Mouse (Mus musculus) gastrocnemius, adult 8-10 months (tissue): Measurements from ENCODE around the gene Nrg3. TPM values are rescaled to one million over a fixed set of nuclear protein-coding genes. Genes with fewer than 3 reads are reported as not detected.
"Not testable (repeated sequence)": the region's sequence is repeated elsewhere in the genome, so short reads cannot be mapped to it uniquely, and the experiment has no call there.

ENCODE experiments used
- DNase-seq, 2 experiments: peaks; one replicate each; pipeline ENCODE4 v3.0.0; 2022; ENCODE audit warnings: low spot score in 2 of 2
- total RNA-seq, 4 experiments: library from RNA; stranded (reverse); gene quantifications; 2 replicates each; pipeline ENCODE4 v1.2.4; 2022

Nrg3 gene
- total RNA-seq, 4 experiments from 2014 or later = not detected

- DNase-seq = no peak
Measured at GRCm38 (mm10) chr14:38630114-38630513, 842.8 kb downstream of the Nrg3 start.

- no peak for DNase-seq
Measured at GRCm38 (mm10) chr14:38629671-38630070, 843.2 kb downstream of the Nrg3 start.

DNA sequence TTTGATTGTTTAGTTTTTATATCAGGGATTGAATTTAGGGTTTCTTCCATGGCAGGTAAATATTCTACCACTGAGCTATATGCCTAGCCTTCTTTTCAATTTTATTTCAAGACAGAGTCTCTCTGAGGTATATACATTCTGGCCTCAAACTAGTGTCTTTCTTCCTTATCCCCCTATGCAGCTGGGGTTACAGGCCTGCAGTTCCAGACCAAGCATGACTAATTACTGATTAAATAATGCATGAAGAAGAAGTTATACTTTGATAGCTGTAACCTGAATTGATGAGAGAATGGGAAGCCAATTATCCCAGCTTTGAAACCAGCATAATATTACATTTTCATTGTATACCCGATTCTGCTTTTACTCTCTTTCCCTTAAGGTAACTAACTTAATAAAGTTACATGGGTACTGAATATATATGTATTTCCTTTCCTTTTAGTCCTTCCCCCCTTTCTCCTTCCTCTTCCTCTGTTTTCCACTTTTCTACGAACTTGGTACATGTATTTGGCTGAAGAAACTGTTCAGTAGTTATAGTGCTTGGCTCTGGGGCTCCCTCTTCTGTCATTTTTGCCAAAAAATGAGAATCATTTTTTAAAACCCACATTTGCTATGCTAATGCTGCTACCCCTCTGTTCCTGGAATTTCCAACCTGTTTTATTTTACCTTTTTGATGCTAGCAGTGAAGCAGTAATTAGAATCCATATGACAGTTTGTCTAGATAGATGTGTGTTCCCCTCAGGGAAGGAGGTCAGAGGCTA, 843.8 kb downstream of the Nrg3 start:
- no peak for DNase-seq

DNA sequence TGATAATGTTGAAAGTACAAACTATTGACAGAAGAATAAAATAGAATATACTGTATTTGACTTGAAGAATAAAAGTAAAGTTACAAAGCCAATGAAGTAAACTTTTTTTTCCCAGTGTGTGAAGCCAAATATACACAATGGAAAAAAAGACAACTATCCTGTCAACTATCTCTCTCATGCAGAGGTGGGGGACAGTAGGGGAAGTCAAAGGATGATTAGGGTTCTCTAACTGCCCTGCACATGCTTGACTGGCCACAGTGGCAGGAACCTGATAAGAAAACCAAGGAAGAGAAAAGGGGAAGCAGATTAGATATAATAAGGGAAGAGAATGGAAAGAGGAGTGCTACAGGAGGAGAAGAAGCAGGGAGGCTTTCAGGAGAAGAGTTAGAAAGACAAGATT, 855.9 kb downstream of the Nrg3 start:
- no peak for DNase-seq

DNA sequence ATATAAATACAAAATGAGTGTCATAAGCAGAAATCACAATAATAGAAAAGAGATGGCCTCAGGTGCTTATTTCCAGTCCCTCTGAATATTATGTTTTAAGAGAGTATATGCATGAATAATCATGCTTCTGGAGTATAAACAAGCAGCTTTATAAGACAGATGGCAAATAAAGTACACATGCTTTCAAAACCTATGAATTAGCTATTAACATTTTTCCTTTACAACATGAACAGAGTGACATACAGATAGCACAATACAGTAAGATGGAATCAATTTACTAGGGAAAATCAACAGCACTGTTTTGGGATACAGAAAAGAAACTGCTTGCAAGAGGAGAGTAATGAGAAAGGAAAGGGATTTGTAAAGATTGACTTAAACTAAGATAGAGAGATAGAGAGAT, 875.2 kb downstream of the Nrg3 start:
- no peak for DNase-seq

GRCm38 (mm10) chr14:38594297-38594696, 878.6 kb downstream of the Nrg3 start:
- DNase-seq = no peak

DNA sequence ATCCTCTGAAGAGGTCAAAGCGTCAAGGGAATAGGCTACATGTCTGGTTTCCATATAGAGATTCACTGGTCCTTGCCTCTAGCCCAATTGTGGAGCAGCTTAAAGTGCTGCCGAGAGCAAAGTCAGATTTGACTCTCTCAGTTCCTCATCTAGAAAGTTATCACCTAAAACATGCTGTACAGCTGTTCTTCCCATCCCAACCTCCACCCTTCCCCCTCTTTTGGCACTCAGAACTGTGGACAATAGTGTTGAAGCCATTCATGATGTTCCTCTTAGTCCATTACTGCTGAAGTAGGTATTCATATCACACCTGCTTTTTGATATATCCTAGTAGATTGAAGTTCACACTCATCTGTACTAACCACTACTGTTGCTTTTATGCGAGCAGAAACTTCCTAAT, 896.1 kb downstream of the Nrg3 start:
- DNase-seq = no peak

DNA sequence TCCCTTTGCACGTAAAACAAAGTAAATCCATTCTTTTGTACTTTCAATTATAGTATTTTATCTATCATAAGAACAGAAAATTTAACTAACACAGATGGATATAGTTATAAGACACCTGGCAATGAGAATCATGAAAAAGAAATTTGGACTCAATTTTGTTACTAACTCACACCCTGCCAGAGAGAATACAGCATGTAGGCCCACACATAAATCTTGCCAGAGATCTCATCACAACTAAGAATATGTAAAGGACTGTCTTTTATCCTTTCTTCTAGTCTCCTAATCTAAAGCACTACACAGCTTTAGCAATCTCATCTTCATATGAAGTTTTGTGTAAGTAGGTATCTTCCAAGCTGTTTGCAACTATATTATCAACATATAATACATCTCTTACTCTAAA, 904.7 kb downstream of the Nrg3 start:
- DNase-seq = no peak

DNA sequence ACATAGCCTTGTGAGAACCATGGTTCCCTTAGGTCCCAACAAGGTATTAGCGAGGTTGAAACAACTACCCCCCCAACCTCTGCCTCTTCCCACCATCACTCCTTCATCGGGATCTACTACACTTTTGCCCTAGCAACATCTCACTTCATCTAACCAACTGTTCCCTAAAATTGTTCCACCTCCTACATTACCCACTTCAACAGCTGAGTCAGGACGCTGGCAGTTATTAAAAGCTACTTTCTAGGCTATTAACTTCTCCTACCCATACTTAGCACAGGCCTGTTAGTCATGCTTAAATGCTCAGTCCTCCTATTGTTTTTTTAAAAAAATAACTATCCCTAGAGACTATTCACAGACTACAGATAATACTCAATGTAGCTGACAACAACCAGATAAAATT, 906.7 kb downstream of the Nrg3 start:
- no peak for DNase-seq

- no peak for DNase-seq
Measured at GRCm38 (mm10) chr14:38554636-38555035, 918.3 kb downstream of the Nrg3 start.

DNA sequence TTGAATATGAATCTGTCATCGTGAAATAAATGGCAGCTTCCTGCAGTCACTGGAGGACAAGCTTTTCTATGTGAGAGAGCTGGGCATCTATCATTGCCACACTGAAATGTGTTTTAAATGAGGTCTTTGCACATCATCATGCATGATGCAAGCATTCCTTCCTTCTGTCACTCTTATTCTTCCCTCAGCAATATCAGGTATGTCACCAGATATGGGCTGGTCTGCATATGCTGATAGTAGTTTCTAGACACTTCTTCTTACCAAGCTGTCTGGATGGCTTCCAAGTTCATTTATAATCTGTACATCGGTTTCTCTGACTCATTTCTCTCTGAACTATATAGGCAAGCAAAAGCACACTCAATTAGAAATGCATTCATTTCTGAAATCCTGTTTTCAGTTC, 925.6 kb downstream of the Nrg3 start:
- no peak for DNase-seq

DNA sequence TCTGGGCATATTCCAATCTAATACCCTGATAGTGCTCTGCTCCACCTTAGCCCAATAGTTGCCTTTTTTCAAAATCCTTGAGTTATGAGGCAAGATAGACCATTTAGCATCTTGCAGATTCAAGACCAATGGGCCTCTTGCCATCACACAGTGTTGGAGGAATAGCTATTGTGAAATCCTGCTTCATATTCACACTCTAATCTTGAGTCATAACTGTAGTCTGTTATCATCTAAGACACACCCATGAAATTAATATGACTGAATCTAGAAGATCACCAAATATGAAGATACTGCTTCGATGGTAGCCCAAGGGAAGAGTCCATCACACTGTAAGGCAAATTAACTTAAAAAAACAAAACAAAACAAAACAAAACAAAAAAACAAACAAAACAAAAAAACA, 937.7 kb downstream of the Nrg3 start:
- DNase-seq = no peak

DNA sequence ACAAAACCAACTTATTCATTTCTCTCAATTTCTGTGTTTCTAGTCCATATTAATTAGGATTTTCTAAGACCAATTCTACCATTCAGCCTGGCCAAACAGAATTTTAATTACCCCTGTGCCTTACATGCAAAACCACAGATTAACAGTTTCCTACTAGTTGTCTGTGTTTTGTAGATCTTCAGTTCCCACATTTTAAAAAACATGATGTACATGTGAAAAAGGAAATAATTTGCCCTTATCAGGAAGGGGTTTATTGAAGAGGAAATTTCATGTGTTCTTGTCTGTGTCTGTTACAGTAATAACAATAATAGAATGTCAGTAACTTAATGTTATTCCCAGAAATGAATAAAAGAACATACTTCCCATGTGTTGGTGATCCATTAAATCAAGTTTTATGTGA, 939.4 kb downstream of the Nrg3 start:
- DNase-seq = no peak

- DNase-seq = no peak
Measured at GRCm38 (mm10) chr14:38516232-38516631, 956.7 kb downstream of the Nrg3 start.

DNA sequence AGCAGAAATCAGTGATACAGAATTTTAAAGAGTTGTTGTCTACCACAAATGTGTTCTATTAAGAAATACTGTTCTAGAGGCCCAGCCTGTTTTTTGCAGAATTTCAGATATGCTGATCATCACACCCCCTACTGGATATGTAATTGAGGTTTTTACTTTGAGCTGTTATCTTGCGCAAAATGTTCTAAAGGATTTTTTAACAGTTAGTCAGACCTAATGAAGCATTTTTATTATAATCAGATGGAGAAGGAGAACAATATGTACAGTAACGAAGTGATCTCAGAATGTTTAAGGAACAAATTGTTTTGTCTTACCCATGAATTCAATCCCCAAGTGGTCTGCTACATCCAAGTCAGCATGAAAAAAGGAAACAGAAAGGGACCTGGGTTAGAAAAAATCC, 963.9 kb downstream of the Nrg3 start:
- no peak for DNase-seq

- no peak for DNase-seq
Measured at GRCm38 (mm10) chr14:38494970-38495369, 977.9 kb downstream of the Nrg3 start.

DNA sequence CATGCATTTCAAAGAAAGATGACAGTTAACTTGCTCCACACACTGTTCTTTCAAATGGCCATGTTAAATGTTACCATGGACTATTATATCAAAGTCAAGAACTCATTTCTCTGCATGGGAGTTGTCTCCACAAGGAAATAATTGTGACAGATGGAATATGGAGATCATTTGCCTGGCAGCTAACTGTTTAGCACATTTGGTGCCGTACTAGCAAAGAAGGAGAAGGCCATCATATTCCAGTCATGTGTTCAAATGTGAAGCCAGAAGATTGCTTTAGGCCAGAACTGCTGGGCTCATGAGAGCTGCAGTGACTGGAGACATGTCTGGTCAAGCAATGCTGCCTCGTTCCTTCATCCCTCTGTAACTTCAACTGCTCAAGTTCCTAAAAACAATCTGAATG, 1025.8 kb downstream of the Nrg3 start:
- DNase-seq = no peak

GRCm38 (mm10) chr14:38444788-38445187, 1028.1 kb downstream of the Nrg3 start:
- no peak for DNase-seq

DNA sequence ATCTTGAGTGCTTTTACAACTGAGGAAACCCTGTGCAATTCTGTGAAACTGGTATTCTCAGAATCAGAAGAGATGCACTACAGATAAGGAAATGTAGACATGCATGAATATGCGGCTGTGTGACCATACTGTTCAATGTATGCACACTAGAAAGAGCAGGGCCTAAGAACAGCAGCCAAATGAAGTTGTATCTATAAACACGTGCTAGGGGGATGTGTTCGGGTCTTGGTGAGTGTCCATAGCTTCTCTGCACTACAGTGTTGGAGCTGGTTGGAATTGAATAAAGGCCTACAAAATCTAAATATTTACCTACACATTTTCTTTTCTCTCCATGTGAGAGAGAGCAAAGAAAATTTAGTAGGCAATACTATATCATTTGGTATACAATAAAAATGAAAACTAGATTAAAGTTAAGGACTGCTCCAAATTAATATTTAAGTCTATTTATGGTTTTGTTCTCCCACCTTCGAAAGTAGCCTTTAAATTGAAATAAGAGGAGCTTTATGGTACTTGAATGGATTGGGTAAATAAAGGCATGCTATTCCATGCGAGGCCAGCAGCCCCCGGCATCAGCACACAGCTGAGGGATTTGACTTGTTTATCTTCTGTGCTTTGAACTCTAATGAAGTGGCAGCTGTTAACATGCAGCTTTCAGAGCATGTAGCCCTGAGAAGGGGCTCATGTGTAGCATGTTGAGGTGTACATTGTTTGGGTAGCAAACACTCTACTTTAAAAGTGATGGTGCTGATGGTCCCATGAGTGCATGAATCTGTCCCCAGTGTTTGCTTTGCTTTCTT, 1038.9 kb downstream of the Nrg3 start:
- no peak for DNase-seq

DNA sequence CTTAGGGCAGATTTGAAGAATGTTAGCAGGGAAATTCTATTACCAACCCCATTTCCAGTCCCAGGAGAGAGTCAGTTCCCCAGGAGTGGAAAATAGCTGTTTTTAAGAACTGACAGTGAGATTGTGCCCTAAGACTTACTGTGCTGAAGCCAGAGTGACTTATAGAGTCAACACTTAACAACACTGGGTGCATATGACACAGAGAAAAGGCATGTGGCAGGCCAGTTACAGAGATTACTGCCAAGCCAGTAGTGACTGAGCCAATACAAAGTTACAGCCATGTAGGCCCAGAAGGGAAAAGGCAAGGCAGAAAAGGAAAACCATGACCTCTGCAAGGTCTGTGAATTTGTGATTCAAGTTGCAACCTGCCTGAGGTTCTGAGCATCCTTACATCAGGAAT, 1098.2 kb downstream of the Nrg3 start:
- no peak for DNase-seq

- no peak for DNase-seq
Measured at GRCm38 (mm10) chr14:38340967-38341366, 1131.9 kb downstream of the Nrg3 start.

GRCm38 (mm10) chr14:38322841-38323240, 1150.0 kb downstream of the Nrg3 start:
- DNase-seq = not testable (repeated sequence)
